Mouse (Mus musculus) Patski (cell line): ENCODE measurements around the gene Sema6b. TPM values are rescaled to one million over a fixed set of nuclear protein-coding genes. Genes with fewer than 3 reads are reported as not detected.

Source experiments
- ATAC-seq: fragments of 100-300 bp; one replicate; pipeline ENCODE4 v1.8.0; 2021
- CTCF ChIA-PET: fragments of 350-600 bp; sonication (Branson Sonifier 250); formaldehyde crosslinking; loops from one replicate; lab custom pipeline; 2022; ENCODE audit warnings: inconsistent platforms; lab: Charles Lee
- POLR2A ChIA-PET: fragments of 350-600 bp; sonication (Branson Sonifier 250); formaldehyde crosslinking; loops from one replicate; lab custom pipeline; 2022; ENCODE audit warnings: antibody characterized with exemption, inconsistent platforms; lab: Charles Lee
- DNase-seq: peaks from one replicate; pipeline ENCODE4 v3.0.0-alpha.2; 2011; ENCODE audit warnings: low read depth, low spot score
- H3K27me3 ChIP-seq: fragments of 371-371 bp; one replicate; pipeline ENCODE4 v1.5.1; 2021
- CTCF ChIP-seq: fragments of 100-300 bp; IDR thresholded peaks from one replicate; pipeline ENCODE4 v1.5.1; 2021
- in situ Hi-C: fragments of 300-500 bp; cut with MboI; formaldehyde crosslinking; loops from 3 replicates; pipeline ENCODE4 v1.11.1; 2018; ENCODE audit warnings: low pct_unique_long_range_greater_than_20kb, mixed read lengths
- polyA plus RNA-seq: library from polyadenylated mRNA; unstranded; gene quantifications from one replicate; pipeline ENCODE4 v1.2.3, GENCODE M21; 2021

Gene Sema6b
- 2.0 TPM for polyA plus RNA-seq

GRCm38 (mm10) chr17:56139858-56140595 is at the start of gene Sema6b:
Gene Sema6b, minus strand, starts transcription at chr17:56140343.
- in situ Hi-C loops = no loop called here
- no peak for TF ChIP-seq CTCF
- H3K27me3 ChIP-seq = peaks cover 40% of the 10 kb centered on the region
- ATAC-seq (no peak), DNase-seq (no peak)
- POLR2A ChIA-PET = no interaction called here
- CTCF ChIA-PET = interaction anchor here (0.8 kb wide), 1 partner anchor 116 kb away, joined by 3 read pairs; no protein-coding TSS in a partner anchor

- CTCF ChIA-PET = interaction anchor here (1.2 to 1.6 kb wide), 2 partner anchors 33 to 70 kb away, joined by 3 to 4 read pairs; partner anchors contain the start of gene Dpp9
- POLR2A ChIA-PET = interaction anchor here (0.6 to 0.7 kb wide), 5 partner anchors 12 to 140 kb away, joined by 3 to 6 read pairs (median 4); partner anchors contain the start of gene Kdm4b
- TF ChIP-seq CTCF = no peak
- ATAC-seq = no peak
- H3K27me3 ChIP-seq = no peaks in the 10 kb centered on the region
- no peak for DNase-seq
- in situ Hi-C loops = no loop called here
Observed at GRCm38 (mm10) chr17:56185281-56186141, 45.4 kb upstream of the Sema6b start.

- CTCF ChIA-PET = interaction anchor here (0.8 kb wide), 1 partner anchor 14 kb away, joined by 3 read pairs; no protein-coding TSS in a partner anchor
- POLR2A ChIA-PET = interaction anchor here (1.2 kb wide), 1 partner anchor 35 kb away, joined by 3 read pairs; the partner anchor contains the start of gene Dpp9
- H3K27me3 ChIP-seq = no peaks in the 10 kb centered on the region
- DNase-seq (no peak), ATAC-seq (peak; percentile 71)
- in situ Hi-C loops = no loop called here
- TF ChIP-seq CTCF = no peak
Observed at GRCm38 (mm10) chr17:56183658-56184103, 43.5 kb upstream of the Sema6b start, which contains the start of gene Mydgf. Gene Mydgf, minus strand, starts transcription at chr17:56183920.

- in situ Hi-C loops = no loop called here
- ChIA-PET POLR2A (interaction anchor here (1.2 kb wide), 1 partner anchor 35 kb away, joined by 3 read pairs; the partner anchor contains the start of gene Dpp9), CTCF (interaction anchor here (0.8 kb wide), 1 partner anchor 13 kb away, joined by 3 read pairs; no protein-coding TSS in a partner anchor)
- peak; percentile 15 for ATAC-seq
- no peak for DNase-seq
- no peaks in the 10 kb centered on the region for H3K27me3 ChIP-seq
- TF ChIP-seq CTCF = no peak
Observed at GRCm38 (mm10) chr17:56182975-56183657, 43.0 kb upstream of the Sema6b start.

GRCm38 (mm10) chr17:56175416-56175815 is 35.3 kb upstream of the Sema6b start:
- in situ Hi-C loops = no loop called here
- CTCF ChIA-PET = no interaction called here

GRCm38 (mm10) chr17:56173401-56174046 is 33.4 kb upstream of the Sema6b start:
- CTCF ChIA-PET = no interaction called here
- no peaks in the 10 kb centered on the region for H3K27me3 ChIP-seq
- POLR2A ChIA-PET = interaction anchor here (0.5 kb wide), 1 partner anchor 12 kb away, joined by 4 read pairs; no protein-coding TSS in a partner anchor
- in situ Hi-C loops = no loop called here
- no peak for ATAC-seq
- TF ChIP-seq CTCF = no peak
- DNase-seq = no peak

More at GRCm38 (mm10) chr17:56175416-56175815, 35.3 kb upstream of the Sema6b start:
- H3K27me3 ChIP-seq = no peaks in the 10 kb centered on the region
- no peak for DNase-seq
- POLR2A ChIA-PET = interaction anchor here (0.6 kb wide), 1 partner anchor 78 kb away, joined by 3 read pairs; no protein-coding TSS in a partner anchor
- no peak for TF ChIP-seq CTCF
- no peak for ATAC-seq

GRCm38 (mm10) chr17:56171881-56172280 is 31.7 kb upstream of the Sema6b start:
- no peak for TF ChIP-seq CTCF
- H3K27me3 ChIP-seq = no peaks in the 10 kb centered on the region
- ATAC-seq = no peak
- ChIA-PET CTCF (no interaction called here), POLR2A (no interaction called here)
- in situ Hi-C loops = no loop called here
- DNase-seq = no peak

GRCm38 (mm10) chr17:56171456-56171855 is 31.3 kb upstream of the Sema6b start:
- no peak for ATAC-seq

GRCm38 (mm10) chr17:56170636-56171035 is 30.5 kb upstream of the Sema6b start:
- TF ChIP-seq CTCF = no peak
- H3K27me3 ChIP-seq = no peaks in the 10 kb centered on the region
- ATAC-seq (no peak), DNase-seq (no peak)
- in situ Hi-C loops = no loop called here
- ChIA-PET CTCF (interaction anchor here (0.7 kb wide), 1 partner anchor 13 kb away, joined by 3 read pairs; no protein-coding TSS in a partner anchor), POLR2A (no interaction called here)

More at GRCm38 (mm10) chr17:56171456-56171855, 31.3 kb upstream of the Sema6b start:
- TF ChIP-seq CTCF = no peak
- POLR2A ChIA-PET = no interaction called here
- CTCF ChIA-PET = no interaction called here
- in situ Hi-C loops = no loop called here
- no peaks in the 10 kb centered on the region for H3K27me3 ChIP-seq
- DNase-seq = no peak
